Mouse (Mus musculus): ENCODE results near the gene Dpy30. TPM values are rescaled to one million over a fixed set of nuclear protein-coding genes. Genes with fewer than 3 reads are reported as not detected.
"Not testable (repeated sequence)": the region's sequence is repeated elsewhere in the genome, so short reads cannot be mapped to it uniquely, and the experiment has no call there.

The Dpy30 gene
- 276 and 277 TPM in 2 replicates for polyA plus RNA-seq (2014; fragmentation: Nextera tagmentation; extraction: Ambion mirVana)

DNA sequence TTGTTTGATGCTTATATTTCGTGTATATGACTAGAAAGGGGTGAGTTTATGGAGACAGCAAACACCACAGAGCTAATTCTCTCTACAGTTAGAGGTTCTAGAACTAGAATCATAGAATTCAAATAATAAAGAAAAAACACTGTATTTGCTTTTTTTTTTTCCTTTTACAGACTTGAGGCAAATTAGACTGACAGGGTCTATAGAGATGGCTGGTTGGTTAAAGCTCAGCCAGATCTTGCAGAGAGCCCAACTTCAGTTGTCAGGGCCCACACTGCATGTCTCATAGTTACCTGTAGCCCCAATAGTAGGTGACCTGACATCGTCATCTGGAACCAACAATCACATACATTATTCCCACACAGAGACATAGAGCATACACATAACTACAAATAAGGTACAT lies at the start of gene Dpy30:
TSS of gene Dpy30 (minus strand) at position 101 of the 400 bp plus-strand sequence.
- Histone ChIP-seq H3K4me1 (ENCODE audit: control insufficient read depth, insufficient read depth, low read length) (no peaks in the 10 kb centered on the region), H3K27ac (ENCODE audit: low read depth, low read length) (no peak within 1 kb of the TSS), H3K27me3 (ENCODE audit: control insufficient read depth, insufficient read depth, low read length) (no peaks in the 10 kb centered on the region), H3K4me3 (ENCODE audit: low read depth, low read length) (no peak within 1 kb of the TSS), H3K9ac (ENCODE audit: low read length) (no peak within 1 kb of the TSS), H3K36me3 (ENCODE audit: control insufficient read depth, insufficient read depth, low read length) (no peaks in the 10 kb centered on the region), H3K9me3 (ENCODE audit: control insufficient read depth, low read length) (no peaks in the 10 kb centered on the region), H3K4me2 (no peak within 1 kb of the TSS)
- 83% methylated on average over 2 of the region's 2 CpGs for WGBS
- DNase-seq (ENCODE audit: low spot score, missing footprints) = no peak
- ATAC-seq (ENCODE audit: low FRiP score) = no peak

DNA sequence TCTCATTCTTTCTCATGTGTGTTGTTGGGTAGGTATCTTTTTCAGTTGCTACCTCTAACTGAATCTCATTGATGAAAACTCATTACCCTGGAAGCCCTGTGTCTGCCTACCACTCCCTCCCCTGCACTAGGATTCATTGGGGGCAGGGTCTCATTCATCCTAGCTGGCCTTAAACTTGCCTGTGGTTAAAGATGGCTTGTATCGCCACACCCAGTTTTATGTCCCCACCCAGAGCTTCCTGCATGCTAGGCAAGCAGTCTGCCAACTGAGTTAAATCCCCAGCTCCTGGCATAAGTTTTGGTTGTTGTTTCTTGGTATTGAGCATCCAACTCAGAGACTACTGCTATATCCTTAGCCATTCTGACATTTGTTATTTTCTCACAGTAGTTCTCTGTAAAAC lies 39.8 kb upstream of the Dpy30 start:
- H3K4me1 ChIP-seq (ENCODE audit: control insufficient read depth, insufficient read depth, low read length) = no peaks in the 10 kb centered on the region
- no peaks in the 10 kb centered on the region for H3K9me3 ChIP-seq (ENCODE audit: control insufficient read depth, low read length)
- H3K4me3 ChIP-seq (ENCODE audit: low read depth, low read length) = no peak overlapping the region
- DNase-seq (ENCODE audit: low spot score, missing footprints) = no peak
- ATAC-seq (ENCODE audit: low FRiP score) = no peak
- WGBS = 100% methylated on average over 1 of the region's 1 CpGs
- no peak overlapping the region for H3K9ac ChIP-seq (ENCODE audit: low read length)
- no peak overlapping the region for H3K4me2 ChIP-seq
- H3K36me3 ChIP-seq (ENCODE audit: control insufficient read depth, insufficient read depth, low read length) = 0 out of 2 replicates have a peak, but pooled peaks cover 2% of the 10 kb centered on the region
- no peaks in the 10 kb centered on the region for H3K27me3 ChIP-seq (ENCODE audit: control insufficient read depth, insufficient read depth, low read length)
- no peak overlapping the region for H3K27ac ChIP-seq (ENCODE audit: low read depth, low read length)

DNA sequence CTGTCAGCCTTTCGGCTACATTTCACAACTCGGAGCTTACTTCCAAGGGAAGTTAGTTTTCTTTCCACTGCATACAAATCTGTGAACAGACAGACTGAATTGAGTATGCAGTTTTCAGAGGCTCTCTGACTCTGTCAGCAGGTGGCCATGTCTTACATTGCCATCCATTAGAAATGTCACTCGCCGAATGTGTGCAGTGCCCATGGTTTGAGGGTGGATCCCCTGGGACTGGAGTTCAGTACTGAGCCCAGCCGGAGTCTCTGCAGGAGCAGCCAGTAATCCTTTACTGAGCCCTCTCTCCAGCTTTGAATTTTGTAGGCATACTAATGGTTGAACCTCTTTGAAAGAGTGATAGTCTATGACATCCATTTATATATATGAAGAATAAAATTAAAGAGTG lies 17.4 kb upstream of the Dpy30 start:
- Histone ChIP-seq H3K9ac (ENCODE audit: low read length) (no peak overlapping the region), H3K27ac (ENCODE audit: low read depth, low read length) (no peak overlapping the region), H3K4me2 (peak overlapping the region; percentile 10), H3K4me1 (ENCODE audit: control insufficient read depth, insufficient read depth, low read length) (peaks cover 16% of the 10 kb centered on the region), H3K9me3 (ENCODE audit: control insufficient read depth, low read length) (no peaks in the 10 kb centered on the region), H3K27me3 (ENCODE audit: control insufficient read depth, insufficient read depth, low read length) (no peaks in the 10 kb centered on the region), H3K36me3 (ENCODE audit: control insufficient read depth, insufficient read depth, low read length) (peaks cover 4% of the 10 kb centered on the region), H3K4me3 (ENCODE audit: low read depth, low read length) (no peak overlapping the region)
- DNase-seq (ENCODE audit: low spot score, missing footprints) (no peak), ATAC-seq (ENCODE audit: low FRiP score) (no peak)
- WGBS = 65% methylated on average over 5 of the region's 5 CpGs

DNA sequence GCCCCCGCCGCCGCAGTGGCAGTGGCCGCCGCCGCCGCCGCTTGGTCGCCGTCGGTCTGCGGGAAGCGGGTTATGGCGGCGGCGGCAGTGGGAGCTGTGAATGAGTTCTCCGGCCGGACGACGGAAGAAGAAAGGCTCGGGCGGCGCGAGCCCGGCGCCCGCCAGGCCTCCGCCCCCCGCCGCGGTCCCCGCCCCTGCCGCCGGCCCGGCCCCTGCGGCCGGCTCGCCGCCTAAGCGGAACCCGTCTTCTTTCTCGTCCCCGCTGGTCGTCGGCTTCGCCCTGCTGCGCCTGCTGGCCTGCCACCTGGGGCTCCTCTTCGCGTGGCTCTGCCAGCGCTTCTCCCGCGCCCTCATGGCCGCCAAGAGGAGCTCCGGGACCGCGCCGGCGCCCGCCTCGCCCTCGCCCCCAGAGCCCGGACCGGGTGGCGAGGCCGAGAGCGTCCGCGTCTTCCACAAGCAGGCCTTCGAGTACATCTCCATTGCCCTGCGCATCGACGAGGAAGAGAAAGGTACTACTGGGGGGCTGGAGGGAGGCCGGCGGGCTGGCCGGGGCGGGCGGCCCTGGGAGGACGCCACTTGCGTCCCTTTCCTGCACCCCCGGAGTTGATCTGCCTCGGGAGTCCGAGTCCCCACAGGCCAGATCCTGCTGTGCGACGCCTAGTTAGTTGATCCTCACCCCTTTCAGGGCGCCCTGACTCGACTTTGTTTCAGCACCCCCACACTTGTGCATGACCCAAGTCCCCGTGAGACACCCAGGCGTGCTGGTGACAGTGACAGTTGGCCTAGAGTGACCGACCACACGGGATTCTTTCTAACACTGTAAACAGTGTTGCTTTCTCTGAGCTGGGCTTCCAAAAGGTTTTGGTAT lies 15.4 kb upstream of the Dpy30 start, which contains the start of gene Spast:
TSS of gene Spast (plus strand) at position 51 of the 868 bp plus-strand sequence.
- H3K9ac ChIP-seq (ENCODE audit: low read length) = peak within 1 kb of the TSS; percentile 90
- H3K27me3 ChIP-seq (ENCODE audit: control insufficient read depth, insufficient read depth, low read length) = no peaks in the 10 kb centered on the region
- WGBS = under 1% methylated on average over 74 of the region's 90 CpGs
- no peaks in the 10 kb centered on the region for H3K9me3 ChIP-seq (ENCODE audit: control insufficient read depth, low read length)
- peak within 1 kb of the TSS; percentile 97 for H3K27ac ChIP-seq (ENCODE audit: low read depth, low read length)
- peaks cover 4% of the 10 kb centered on the region for H3K36me3 ChIP-seq (ENCODE audit: control insufficient read depth, insufficient read depth, low read length)
- peak; percentile 94 for DNase-seq (ENCODE audit: low spot score, missing footprints)
- peak; percentile 84 for ATAC-seq (ENCODE audit: low FRiP score)
- peak within 1 kb of the TSS; percentile 58 for H3K4me2 ChIP-seq
- H3K4me1 ChIP-seq (ENCODE audit: control insufficient read depth, insufficient read depth, low read length) = peaks cover 16% of the 10 kb centered on the region
- peak within 1 kb of the TSS; percentile 97 for H3K4me3 ChIP-seq (ENCODE audit: low read depth, low read length)

DNA sequence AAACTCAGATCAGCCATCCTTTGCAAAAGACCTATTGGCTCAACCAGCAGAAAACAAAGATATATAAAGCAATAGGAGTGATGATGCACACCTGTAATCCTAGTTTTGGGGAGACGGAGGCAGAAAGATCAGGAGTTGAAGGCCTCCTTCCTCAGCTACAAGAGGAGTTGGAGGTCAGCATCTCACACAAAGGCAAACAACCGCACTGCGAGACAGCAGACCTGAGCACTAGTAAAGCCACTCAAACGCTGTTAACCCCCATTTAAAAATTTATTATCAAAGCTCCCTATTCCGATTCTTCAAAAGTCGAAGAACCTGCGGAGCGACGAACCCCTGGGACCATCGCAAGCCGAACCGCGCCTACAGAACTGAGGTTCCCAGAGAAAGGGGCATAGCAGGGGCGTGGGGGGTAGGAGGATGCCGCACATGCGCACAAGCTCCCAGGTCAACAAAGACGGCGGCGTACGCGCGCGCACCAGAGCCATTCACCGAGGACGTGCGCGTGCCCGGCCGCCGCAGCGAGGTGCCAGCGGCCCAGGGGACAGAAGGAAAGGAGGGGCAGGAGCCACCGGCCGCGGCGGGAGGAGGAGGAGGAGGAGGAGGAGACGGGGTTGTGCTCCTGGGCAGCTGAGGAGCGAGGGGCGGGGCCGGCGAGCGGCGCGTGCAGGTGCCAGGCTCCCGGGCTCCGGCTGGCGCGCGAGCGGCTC lies 14.6 kb upstream of the Dpy30 start:
- no peaks in the 10 kb centered on the region for H3K9me3 ChIP-seq (ENCODE audit: control insufficient read depth, low read length)
- peaks cover 16% of the 10 kb centered on the region for H3K4me1 ChIP-seq (ENCODE audit: control insufficient read depth, insufficient read depth, low read length)
- no peaks in the 10 kb centered on the region for H3K36me3 ChIP-seq (ENCODE audit: control insufficient read depth, insufficient read depth, low read length)
- ATAC-seq (ENCODE audit: low FRiP score) = peak; percentile 96
- no peaks in the 10 kb centered on the region for H3K27me3 ChIP-seq (ENCODE audit: control insufficient read depth, insufficient read depth, low read length)
- DNase-seq (ENCODE audit: low spot score, missing footprints) = peak; percentile 100
- under 1% methylated on average over 44 of the region's 50 CpGs for WGBS
- H3K27ac ChIP-seq (ENCODE audit: low read depth, low read length) = peak overlapping the region; percentile 97
- H3K9ac ChIP-seq (ENCODE audit: low read length) = peak overlapping the region; percentile 90
- H3K4me2 ChIP-seq = peak overlapping the region; percentile 58
- H3K4me3 ChIP-seq (ENCODE audit: low read depth, low read length) = peak overlapping the region; percentile 97

DNA sequence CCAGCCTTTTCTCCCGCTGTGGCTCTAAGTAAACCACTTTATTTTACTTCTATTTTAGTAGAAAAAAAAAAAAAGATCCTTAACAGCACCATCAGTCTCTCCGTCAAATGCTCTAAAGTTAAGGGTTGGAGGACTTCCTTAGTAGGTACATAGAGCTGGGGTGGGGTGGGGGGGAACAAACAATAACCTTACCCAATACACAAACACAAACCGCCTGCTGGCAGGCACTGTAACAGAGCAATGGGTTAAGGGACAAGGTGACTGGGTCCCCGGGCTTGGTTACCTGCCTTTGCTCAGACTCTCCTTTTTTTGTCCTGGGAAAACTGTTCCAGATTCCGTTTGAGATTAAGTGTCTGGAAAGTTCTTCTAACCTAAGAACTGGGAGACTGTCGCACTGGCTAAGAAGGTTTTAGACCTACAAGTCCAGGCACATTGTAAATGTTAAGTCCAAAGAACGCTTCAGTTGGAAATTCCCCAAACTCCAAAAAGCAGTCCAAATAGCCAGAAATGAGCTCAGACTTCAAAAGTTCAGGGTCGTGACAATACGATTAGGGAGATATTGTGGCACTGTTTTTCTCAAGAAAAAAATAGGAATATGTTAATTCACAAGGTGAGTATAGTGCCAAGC lies 7.4 kb upstream of the Dpy30 start:
- no peaks in the 10 kb centered on the region for H3K36me3 ChIP-seq (ENCODE audit: control insufficient read depth, insufficient read depth, low read length)
- no peak overlapping the region for H3K4me3 ChIP-seq (ENCODE audit: low read depth, low read length)
- no peaks in the 10 kb centered on the region for H3K27me3 ChIP-seq (ENCODE audit: control insufficient read depth, insufficient read depth, low read length)
- no peaks in the 10 kb centered on the region for H3K9me3 ChIP-seq (ENCODE audit: control insufficient read depth, low read length)
- H3K27ac ChIP-seq (ENCODE audit: low read depth, low read length) = no peak overlapping the region
- no peak for DNase-seq (ENCODE audit: low spot score, missing footprints)
- no peak overlapping the region for H3K9ac ChIP-seq (ENCODE audit: low read length)
- no peak for ATAC-seq (ENCODE audit: low FRiP score)
- H3K4me1 ChIP-seq (ENCODE audit: control insufficient read depth, insufficient read depth, low read length) = no peaks in the 10 kb centered on the region
- 84% methylated on average over 9 of the region's 9 CpGs for WGBS
- no peak overlapping the region for H3K4me2 ChIP-seq

DNA sequence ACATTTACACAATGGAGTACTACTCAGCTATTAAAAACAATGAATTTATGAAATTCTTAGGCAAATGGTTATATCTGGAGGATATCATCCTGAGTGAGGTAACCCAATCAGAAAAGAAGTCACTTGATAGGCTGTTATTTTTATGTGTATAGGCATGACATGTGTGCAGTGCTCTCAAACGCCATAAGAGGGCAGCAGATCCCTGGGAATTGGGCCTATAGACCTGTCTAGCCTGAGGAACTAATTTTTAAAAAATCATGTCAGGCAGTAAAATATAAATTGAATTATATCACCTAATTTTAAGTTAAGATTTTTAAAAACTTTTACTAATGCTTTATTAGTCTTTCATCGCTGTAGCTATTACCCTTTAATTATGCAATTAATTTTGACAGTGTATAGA lies 4.4 kb upstream of the Dpy30 start:
- H3K4me1 ChIP-seq (ENCODE audit: control insufficient read depth, insufficient read depth, low read length); H3K4me3 ChIP-seq (ENCODE audit: low read depth, low read length); ATAC-seq (ENCODE audit: low FRiP score); H3K27me3 ChIP-seq (ENCODE audit: control insufficient read depth, insufficient read depth, low read length); H3K9ac ChIP-seq (ENCODE audit: low read length); H3K9me3 ChIP-seq (ENCODE audit: control insufficient read depth, low read length); H3K4me2 ChIP-seq; H3K27ac ChIP-seq (ENCODE audit: low read depth, low read length); H3K36me3 ChIP-seq (ENCODE audit: control insufficient read depth, insufficient read depth, low read length): not testable (repeated sequence)
- DNase-seq (ENCODE audit: low spot score, missing footprints) = peak; percentile 91
- 46% methylated on average over 2 of the region's 2 CpGs for WGBS

DNA sequence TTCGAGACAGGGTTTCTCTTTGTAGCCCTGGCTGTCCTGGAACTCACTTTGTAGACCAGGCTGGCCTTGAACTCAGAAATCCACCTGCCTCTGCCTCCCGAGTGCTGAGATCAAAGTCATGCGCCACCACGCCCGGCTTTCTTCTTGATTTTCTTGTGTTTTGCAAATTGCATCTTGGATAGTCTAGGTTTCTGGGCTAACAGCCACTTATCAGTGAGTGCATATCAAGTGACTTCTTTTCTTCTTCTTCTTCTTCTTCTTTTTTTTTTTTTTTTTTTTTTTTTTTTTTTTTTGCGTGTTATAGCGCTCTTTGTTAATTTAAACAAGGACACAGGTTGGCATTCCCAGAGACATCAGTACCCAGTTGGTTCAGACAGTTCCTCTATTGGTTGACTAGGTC lies 3.5 kb upstream of the Dpy30 start:
- not testable (repeated sequence) for H3K9ac ChIP-seq (ENCODE audit: low read length); H3K36me3 ChIP-seq (ENCODE audit: control insufficient read depth, insufficient read depth, low read length); H3K4me2 ChIP-seq; H3K4me3 ChIP-seq (ENCODE audit: low read depth, low read length); H3K27ac ChIP-seq (ENCODE audit: low read depth, low read length); ATAC-seq (ENCODE audit: low FRiP score); H3K4me1 ChIP-seq (ENCODE audit: control insufficient read depth, insufficient read depth, low read length); H3K9me3 ChIP-seq (ENCODE audit: control insufficient read depth, low read length); H3K27me3 ChIP-seq (ENCODE audit: control insufficient read depth, insufficient read depth, low read length); DNase-seq (ENCODE audit: low spot score, missing footprints)
- 90% methylated on average over 7 of the region's 7 CpGs for WGBS

All from midbrain, embryonic 11.5 days (tissue).